Mouse (Mus musculus): ENCODE measurements at regions not wholly inside any gene's neighbourhood (a gene's known extent, or its start where the extent isn't known, plus 50 kb on each side); places are given as distances from the start of the nearest gene placed in this dataset.

- intact Hi-C loops (cut with DNase I), result no loop called here
These were observed 927.6 kb downstream of the Rab28 start for GRCm38 (mm10) chr5:40780363-40780762.

GRCm38 (mm10) chr5:40779902-40780301 is 928.1 kb downstream of the Rab28 start:
- no peak for DNase-seq (ENCODE audit: extremely low spot score in 1 of 2, low spot score in 2 of 2)
- intact Hi-C loops (cut with DNase I), result no loop called here

More at GRCm38 (mm10) chr5:40780363-40780762, 927.6 kb downstream of the Rab28 start:
- DNase-seq (ENCODE audit: extremely low spot score in 1 of 2, low spot score in 2 of 2), result no peak

GRCm38 (mm10) chr5:40775856-40776255 is 932.1 kb downstream of the Rab28 start:
- no peak for DNase-seq (ENCODE audit: extremely low spot score in 1 of 2, low spot score in 2 of 2)
- intact Hi-C loops (cut with DNase I), result no loop called here

GRCm38 (mm10) chr5:40760224-40760623 is 947.7 kb downstream of the Rab28 start:
- intact Hi-C loops (cut with DNase I), result no loop called here
- DNase-seq (ENCODE audit: extremely low spot score in 1 of 2, low spot score in 2 of 2), result no peak

- intact Hi-C loops (cut with DNase I), result no loop called here
- no peak for DNase-seq (ENCODE audit: extremely low spot score in 1 of 2, low spot score in 2 of 2)
These were observed 957.9 kb downstream of the Rab28 start for GRCm38 (mm10) chr5:40750044-40750443.

- intact Hi-C loops (cut with DNase I), result no loop called here
- DNase-seq (ENCODE audit: extremely low spot score in 1 of 2, low spot score in 2 of 2), result no peak
These were observed 972.3 kb downstream of the Rab28 start for GRCm38 (mm10) chr5:40735660-40736059.

GRCm38 (mm10) chr5:40733844-40734566 is 974.0 kb downstream of the Rab28 start:
- DNase-seq (ENCODE audit: extremely low spot score in 1 of 2, low spot score in 2 of 2), result peak in 1 of 2 experiments; percentile 14
- intact Hi-C loops (cut with DNase I), result no loop called here

- DNase-seq (ENCODE audit: extremely low spot score in 1 of 2, low spot score in 2 of 2), result no peak
- intact Hi-C loops (cut with DNase I), result no loop called here
These were observed 959.3 kb upstream of the Hs3st1 start for GRCm38 (mm10) chr5:40714497-40715128.

- DNase-seq (ENCODE audit: extremely low spot score in 1 of 2, low spot score in 2 of 2), result peak in 1 of 2 experiments; percentile 8
- intact Hi-C loops (cut with DNase I), result no loop called here
These were observed 946.4 kb upstream of the Hs3st1 start for GRCm38 (mm10) chr5:40701651-40702050.

- intact Hi-C loops (cut with DNase I), result no loop called here
- no peak for DNase-seq (ENCODE audit: extremely low spot score in 1 of 2, low spot score in 2 of 2)
These were observed 942.4 kb upstream of the Hs3st1 start for GRCm38 (mm10) chr5:40697517-40698298.
